Mouse (Mus musculus) erythroid progenitor cell, adult 5-6 weeks (primary cell): ENCODE data around the gene Gm28038. TPM values are rescaled to one million over a fixed set of nuclear protein-coding genes. Genes with fewer than 3 reads are reported as not detected.

Experiments
- ATAC-seq: replicated peaks from 2 replicates; pipeline ENCODE4 v1.8.0; 2016; ENCODE audit warnings: moderate number of reproducible peaks, mild to moderate bottlenecking, moderate TSS enrichment, inconsistent platforms; ENCODE audit not compliant: poor library complexity, low FRiP score, severe bottlenecking
- total RNA-seq, 2 experiments: library from RNA; stranded (forward) in 1 of 2; stranded (reverse) in 1 of 2; fragments of 150-400 nt in 1 of 2; fragments of 186-747, 209-891 nt in 1 of 2; gene quantifications; 2 replicates each; pipeline versions ENCODE4 v1.2.3 to v1.2.4; 2015 to 2017; ENCODE audit warnings: low replicate concordance in 2 of 2

Gene Gm28038
- total RNA-seq (2015; ENCODE audit: low replicate concordance), result not detected in 2 replicates
- total RNA-seq (2017; ENCODE audit: low replicate concordance), result not detected in 2 replicates

DNA sequence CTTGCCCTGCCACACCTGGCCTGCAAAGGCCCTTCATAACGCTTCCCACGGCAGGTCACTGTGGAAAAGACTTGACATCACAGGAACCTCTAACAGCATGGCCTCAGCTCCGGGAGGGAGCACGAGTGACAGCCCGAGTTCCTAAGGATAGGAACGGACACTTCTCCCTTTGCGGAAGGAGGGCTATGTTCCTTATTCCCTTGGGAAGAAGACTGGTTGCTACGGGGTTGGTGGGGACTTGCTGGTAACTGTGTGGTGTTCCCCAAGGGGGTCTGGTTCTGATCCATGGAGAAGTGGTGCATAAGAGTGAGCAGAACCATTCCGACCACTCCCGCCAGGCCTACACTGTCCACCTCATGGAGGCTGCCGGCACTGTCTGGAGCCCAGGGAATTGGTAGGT, at the start of gene Gm28038:
Gene Gm28038, plus strand, starts transcription at position 301 of the 400 bp plus-strand sequence.
- ATAC-seq, result no peak

DNA sequence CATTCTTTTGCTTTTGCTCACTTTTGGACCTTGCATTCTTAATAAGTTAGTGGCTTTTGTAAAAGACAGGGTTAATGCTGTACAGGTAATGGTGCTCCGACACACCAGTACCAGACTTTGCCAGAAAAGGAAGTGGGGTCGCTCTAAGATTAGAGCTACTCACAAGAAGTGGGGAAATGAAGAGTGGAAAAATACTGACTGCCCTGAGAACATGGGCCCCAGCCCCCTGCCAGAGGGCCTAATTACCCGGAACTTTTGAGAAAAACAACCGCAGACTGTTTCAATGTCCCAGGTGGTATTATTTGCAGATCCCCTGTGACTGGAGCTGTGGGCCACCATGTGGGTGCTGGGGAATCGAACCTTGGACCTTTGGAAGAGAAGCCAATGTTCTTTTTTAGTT, 45.2 kb upstream of the Gm28038 start:
- ATAC-seq, result no peak

DNA sequence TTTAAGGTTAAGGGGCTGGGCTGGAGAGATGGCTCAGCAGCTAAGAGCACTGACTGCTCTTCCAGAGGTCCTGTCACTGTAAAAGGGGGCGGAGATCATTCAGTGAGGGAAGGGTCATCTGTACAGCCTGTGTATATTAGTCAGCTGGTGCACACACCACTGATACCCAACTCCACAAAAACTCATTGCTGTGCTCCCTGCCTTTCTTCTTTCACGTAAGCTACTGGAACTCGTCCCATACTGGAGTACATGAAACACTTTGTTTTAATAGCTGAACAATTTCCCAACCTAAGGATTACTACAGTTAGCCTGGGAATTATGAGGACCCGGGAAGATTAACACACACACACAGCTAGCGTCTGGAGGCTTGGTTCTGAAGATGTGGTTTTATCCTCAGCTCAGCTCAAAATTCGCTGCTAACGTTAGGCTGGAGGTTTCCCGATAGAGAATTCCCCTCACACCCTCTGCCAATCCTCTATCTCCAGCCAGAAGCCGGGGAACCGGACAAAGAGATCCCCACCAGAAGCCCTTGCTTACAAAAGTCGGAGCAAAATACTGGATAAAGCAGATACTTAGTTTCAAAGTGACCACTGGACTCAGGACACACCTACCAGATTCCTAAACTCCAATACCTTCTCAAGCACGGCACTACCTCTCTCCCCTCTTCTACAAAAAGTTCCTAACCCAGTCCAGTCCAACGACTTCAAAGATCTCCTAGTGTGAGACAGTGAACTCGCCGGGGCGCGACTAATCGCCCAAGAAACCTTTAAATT, 44.2 kb upstream of the Gm28038 start:
- 0 out of 2 replicates have a peak, but pooled peaks have one; percentile 0 for ATAC-seq

DNA sequence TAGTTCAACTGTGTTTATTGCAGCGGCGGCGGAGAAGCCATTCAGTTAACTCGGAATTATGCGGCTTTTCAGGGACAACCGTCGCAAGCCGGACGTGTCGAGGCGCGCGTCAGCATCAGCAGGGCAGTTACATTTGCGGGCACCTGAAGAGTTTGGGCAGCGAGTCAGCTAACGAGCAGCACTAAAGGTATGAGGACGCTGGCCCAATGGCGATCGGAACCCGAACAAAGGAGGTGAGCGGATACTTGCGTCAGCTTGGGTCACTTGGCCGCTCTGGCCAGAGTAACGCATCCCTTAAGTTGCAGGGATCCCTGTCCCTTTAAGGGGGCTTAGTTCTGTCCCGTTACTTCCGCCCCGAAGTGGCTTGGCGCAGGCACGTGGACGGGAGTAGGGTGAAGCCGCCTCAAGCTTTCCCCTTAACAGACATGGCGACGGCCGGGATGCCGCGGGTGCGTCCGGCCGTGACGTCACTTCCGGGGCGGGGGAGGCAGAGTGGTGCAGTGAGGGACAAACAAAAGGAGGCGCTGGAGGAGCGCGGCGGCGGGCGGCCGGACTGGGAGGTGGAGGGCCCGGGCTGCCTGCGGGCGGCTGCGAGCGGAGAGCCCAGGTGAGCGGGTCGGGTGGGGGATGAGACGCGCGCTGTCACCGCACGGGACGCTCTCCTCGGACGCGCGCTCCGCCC, 43.5 kb upstream of the Gm28038 start, which contains the start of gene Lrrc8a:
Gene Lrrc8a, plus strand, starts transcription at position 517 of the 682 bp plus-strand sequence.
- peak; percentile 86 for ATAC-seq

DNA sequence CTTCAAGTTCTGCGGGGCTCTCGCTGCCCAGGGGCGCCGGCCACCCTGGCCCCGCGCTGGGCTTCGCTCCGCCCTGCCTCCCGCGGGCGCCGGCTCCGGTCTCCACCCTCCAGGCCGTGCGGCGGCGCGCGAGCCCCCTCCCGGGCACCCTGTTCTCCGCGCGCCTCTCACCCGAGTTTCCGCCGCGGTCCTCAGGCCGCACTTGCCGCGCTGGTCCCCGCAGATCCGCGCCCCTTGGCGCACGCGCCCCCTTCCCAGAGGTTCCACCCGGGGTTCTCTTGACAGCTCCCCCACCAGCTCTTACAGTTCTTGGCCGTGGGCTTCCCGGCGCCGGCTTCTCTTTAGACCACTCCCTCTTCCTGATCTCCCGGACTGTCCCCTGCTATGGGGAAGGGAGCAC, 43.0 kb upstream of the Gm28038 start:
- peak; percentile 30 for ATAC-seq

DNA sequence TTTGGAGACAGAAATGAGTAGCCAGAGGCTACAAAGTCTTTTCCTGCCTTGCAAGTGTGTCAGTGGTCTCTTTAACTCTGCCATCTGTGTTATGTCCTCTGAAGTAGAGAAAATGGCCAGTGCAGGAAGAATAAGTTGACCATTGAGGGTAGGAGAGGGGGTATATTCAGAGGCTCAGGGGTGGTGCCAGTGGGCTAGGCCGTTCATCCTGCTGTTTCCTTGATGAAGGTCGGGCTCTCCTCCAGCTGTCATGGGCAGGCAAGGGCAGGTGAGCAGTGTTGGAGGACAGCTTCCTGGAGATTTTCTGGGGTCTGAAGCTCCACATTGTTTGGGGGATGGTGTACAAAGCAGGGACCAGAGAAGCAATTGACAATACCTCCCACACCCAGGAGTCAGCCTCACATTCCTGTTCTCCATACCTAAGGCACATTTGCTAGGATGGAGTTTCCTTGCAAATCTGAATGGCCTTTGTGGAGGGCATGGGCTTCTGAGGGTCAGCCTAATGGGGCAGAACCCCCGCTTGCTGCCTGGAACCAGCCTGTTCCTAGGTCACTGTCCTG, 41.9 kb upstream of the Gm28038 start:
- ATAC-seq, result no peak

DNA sequence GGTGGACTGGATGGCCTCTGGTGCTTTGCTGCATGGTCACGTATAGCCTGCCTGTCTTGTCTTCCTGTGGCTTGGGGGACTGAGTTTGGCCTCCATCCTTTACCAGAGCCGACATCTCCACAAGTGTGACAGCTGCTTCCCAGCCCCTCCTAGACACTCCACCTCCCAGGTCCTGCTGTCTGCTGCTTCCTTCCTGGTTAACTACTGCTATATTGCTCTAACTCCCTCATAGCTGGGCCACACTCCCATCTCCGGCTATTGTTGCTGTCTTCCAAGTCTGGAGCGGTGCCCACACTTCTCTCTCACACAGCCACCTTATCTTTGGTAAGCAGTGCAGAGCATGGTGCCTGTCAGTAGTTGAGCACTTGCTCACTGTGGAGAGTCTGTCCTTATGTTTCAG, 41.1 kb upstream of the Gm28038 start:
- peak; percentile 67 for ATAC-seq

DNA sequence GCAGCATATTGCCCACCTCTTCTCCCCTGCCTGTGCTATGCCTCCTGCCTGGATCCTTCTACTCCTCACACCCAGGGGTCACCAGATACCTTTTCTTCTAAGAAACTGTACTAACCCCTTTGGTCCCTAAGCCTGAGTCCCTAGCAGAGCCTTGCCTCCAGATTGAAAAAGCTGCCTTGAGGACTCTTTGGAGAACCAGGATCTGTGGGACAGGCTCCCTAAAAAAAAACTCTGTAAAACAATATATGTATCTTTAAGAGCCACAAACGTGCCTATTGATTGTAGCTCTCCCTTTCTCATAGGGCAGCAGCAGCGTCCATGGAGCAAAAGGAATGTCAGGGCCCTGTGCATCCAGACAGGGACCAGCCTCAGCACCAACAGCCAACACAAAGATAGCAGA, 40.6 kb upstream of the Gm28038 start, which contains the start of gene Gm28035:
Gene Gm28035, plus strand, starts transcription at position 301 of the 400 bp plus-strand sequence.
- ATAC-seq, result no peak

DNA sequence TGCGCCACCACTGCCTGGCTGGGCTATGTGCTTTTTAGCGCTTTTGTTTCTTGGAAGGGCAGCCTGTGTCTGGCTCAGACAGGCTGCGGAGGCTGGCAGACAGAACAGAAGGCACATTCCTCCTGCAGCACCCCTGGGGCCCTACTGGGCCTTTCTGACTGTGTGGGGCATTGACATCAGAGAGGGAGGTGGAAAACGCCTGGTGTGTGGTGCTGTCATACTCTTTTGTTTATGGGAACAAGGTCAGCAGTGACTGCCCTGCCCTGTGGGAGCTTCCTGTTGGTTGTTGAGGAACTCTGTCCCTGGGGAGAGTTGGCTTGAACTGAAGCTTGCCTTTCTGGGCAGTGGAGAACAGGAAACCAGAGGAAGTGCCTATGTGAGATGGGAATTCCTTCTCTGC, 38.3 kb upstream of the Gm28038 start:
- no peak for ATAC-seq

DNA sequence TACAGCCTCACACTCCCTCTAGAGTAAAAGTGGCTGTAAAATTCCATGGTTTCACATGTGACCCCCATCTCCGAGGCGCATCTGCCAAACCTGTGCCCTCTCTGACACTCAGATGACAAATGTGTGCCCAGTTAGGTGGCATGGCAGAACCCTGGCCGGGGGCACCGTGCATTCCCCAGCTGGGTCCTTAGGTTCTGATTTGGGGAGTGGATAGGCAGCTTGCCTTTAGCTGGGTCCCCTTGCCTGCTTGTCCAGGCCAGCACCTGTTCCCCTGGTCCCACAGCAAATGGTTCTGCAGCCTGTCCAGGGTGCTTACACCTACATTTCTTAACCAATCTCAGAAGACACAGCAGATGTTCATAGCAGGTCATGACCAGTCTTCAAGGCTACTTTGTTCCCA, 37.5 kb upstream of the Gm28038 start:
- ATAC-seq, result no peak

DNA sequence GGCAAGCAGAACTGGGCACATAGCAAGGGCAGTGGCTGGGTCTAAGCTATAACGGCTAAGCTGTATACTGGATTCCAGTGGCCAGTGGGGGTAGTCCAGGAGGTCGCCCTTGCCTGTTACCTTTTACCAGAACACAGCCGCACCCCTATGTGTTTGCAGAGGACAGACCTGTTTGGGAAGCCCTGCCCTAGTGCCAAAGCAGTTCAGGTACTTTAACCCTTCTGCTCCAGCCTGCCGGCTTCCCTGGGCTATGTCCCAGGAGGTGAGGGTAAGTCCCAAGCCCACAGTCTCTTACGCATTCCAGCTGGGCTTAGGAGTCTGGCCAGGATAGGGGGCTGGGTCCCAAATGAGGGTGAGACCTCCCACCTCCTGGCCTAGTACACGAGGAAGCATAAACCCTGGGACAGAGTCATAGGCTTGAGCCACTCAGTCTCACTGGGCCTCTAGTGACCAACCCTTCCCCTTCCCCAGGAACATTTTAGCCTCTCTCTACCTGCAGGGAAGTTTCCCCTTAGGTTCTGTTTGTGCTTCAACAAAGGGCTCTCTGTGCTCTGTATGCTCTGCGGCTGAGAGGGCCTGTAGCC, 36.2 kb upstream of the Gm28038 start:
- ATAC-seq, result no peak

DNA sequence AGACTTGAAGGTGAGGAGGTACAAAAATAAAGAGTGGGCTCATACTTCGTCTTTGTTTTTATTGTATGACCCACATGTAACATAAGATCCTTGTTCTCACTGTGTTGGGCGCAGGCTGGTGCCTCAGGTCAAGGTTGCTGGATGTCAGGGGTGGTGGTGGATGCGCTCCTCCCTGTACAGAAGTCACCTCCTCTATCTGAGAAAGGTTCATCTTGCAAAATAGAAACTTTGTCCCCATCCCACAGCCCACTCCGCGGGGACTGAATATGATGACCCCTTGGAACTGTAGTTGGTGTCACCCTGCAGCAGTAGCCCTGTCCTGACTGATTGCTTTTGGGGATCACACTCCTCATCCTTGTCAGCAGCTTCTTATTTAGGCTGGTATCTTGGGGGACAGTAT, 33.8 kb upstream of the Gm28038 start:
- ATAC-seq, result no peak

DNA sequence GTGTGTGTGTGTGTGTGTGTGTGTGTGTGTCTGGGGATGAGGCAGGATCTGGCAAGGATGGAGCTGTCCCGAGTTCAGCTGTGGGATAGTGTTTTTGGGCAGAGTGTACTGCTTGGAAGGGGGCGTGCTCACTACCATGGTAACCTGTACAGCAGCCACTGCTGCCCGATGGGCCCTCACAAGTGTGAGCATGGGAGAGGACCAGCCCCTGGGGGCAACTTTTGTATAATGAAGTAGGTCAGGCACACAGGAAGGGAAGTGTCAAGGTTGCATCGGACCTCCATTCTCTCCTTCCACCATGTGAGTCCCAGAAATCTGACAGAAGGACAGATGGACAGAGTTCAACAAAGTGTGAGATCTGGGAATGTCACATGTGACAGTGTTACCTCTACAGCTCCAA, 33.2 kb upstream of the Gm28038 start:
- no peak for ATAC-seq

DNA sequence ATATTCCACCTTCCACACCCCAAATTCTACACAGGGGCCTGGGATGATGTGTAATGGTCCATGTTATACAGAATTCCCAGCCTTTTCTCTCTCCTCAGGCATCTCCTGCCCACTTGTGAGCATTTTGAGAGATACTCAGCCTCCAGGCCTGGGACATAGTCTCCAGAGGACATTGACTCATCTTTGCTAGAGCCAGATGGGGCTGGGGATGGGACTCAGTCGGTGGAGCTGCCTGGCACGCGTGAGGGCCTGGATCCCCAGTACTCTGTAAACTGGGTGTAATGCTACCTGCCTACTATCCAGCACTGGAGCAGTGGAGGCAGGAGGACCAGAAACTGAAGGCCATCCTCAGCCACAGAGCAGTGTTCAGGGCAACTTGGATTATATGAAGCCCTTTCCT, 31.7 kb upstream of the Gm28038 start:
- ATAC-seq, result no peak

DNA sequence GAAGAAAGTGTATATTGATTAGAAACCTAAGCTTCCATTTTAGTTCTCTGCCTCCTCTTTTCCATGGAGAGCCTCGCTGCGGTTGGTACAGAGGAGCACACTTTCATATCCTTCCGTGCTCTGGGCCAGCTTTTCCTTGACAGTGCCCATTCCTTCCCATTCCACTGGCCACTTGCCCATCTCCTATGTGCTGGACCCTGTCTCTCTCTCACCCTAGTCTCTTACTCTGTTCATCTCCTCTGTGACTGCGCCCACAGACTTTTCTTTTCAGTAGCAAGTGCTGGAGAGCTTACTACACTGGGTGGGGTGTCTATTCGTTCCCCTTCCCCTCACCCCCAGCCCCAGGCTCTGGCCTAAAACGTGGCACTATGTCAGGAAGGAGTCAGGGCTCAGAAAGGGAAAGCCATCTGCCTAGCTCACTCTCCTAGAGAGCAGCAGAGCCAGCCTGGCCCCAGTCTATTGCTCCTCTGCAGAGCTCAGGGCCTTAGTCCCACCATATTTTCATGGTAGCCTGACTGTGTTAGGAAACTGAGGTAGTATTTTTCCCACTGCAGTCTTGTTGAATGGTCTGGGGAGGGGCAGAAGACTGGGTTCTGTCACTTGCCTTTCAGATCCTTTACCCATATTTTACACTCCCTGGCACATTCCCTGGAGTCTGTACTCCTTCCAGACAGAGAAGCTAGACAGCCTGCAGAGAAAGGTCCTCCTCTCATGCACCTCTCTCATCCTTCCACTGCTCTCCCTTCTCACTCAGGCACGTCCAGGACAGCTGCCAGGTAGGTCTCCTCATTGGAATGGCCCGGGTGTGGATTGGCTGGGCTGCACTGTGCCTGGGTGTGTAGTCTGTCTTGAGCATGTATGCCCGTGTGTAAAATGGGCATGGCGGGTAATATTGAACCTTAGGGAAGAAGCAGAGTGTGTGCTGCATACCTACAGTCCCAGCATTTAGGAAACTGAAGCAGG, 30.4 kb upstream of the Gm28038 start:
- no peak for ATAC-seq

DNA sequence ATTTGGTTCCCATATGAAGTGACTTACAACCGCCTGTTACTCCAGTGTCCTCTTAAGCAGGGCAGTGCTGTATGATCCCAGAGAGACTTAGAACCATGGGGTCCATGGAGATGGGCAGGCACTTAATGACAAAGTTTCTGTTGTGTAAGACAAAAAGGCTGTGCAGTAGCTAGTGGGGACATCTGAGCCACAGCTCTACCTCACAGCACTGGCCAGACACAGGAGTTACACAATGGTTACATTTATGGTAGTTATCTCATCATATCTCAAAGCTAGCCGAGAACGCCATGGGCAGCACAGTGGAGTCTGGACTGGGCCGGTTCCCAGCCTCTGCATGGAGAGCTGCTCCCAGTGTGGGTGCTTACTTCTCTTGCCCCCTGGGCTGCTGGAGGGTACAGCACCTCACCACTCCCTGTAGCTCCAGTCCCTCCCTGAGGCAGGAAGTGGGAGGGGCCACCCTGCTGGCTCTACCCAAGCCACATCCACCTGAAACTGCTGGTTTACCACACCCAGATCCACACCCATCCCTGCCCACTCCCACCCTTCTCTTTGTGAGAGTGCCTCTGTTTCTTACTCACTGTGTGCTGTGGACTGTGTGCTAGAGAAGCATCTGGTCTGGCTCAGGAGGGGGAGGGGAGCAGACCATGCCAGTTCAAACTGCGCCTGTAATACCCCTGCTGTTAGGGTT, 29.3 kb upstream of the Gm28038 start:
- peak; percentile 48 for ATAC-seq

DNA sequence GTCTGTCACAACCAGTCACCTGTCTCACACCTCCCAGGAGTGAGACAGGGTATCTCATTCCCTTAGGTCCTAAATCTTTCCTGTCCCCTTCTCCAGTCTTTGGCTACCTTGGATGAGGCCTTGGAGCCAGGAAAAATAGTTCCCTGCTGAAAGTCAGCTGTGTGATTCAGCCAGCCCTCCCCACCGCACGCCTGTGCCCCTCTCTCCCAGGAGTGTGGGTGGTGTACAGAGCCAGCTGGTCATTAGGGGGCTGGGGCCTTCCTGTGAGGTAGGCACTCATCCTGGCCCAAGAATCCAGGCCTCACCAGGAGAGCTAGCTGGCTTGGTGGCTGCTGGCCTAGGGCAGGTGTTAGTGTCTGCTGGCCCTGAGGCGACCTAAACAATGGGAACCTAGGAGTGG, 28.3 kb upstream of the Gm28038 start:
- no peak for ATAC-seq

DNA sequence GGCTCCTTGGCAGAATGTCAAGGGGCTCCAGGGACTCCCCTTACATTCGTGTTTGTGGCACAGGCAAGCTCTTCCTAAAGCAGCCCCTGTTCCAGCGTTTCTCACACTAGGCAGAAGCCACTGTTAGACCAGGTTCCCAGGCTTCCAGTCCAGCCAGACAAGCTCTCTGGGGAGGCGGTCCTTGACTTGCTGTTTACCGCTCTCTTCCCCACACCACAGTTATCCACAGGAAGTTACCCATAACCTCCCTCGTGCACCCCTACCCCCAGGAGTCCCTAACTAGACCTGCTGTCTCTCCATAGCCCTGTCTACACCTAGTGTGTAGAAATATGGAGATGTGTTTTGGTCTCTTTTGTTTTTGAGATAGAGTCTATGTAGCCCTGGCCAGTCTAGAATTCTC, 27.0 kb upstream of the Gm28038 start:
- ATAC-seq, result no peak
